9 mouse cellular contexts compared by ENCODE assay signal in genomic region chr5:137107024-137107423, GRCm38 (mm10). TPM values are rescaled to one million over a fixed set of nuclear protein-coding genes. Genes with fewer than 3 reads are reported as not detected.
A peak's percentile ranks its signal among the peaks of the same experiment; 100 is the strongest.
DNase-seq lines count a peak whose midpoint lies in the region; ATAC-seq and TF ChIP-seq lines count a peak whose summit lies in the region.
"Had no signal": no experiment of that assay in that cellular context is flagged by ENCODE, and none has a peak within 500 bp of the region (broad histone marks: within the 10 kb centered on the region; RNA-seq: fewer than 3 reads in every experiment).

No protein-coding gene starts in this region.

- no peak overlapping the region for H3K4me3 ChIP-seq in stomach, postnatal 0 days (ENCODE audit: low read depth, low read length)
- H3K4me3 ChIP-seq: embryonic facial prominence, embryonic 12.5 days had no signal

- H3K27me3 ChIP-seq in stomach, postnatal 0 days (ENCODE audit: control insufficient read depth, insufficient read depth, low read length), result no peaks in the 10 kb centered on the region
- H3K27me3 ChIP-seq: embryonic facial prominence, embryonic 12.5 days had no signal

- H3K9me3 ChIP-seq in stomach, postnatal 0 days (ENCODE audit: control insufficient read depth, low read length), result no peaks in the 10 kb centered on the region
- H3K9me3 ChIP-seq: embryonic facial prominence, embryonic 12.5 days had no signal

- no peak overlapping the region for H3K4me2 ChIP-seq in stomach, postnatal 0 days (replicated peaks; ENCODE audit: low read depth)
- H3K4me2 ChIP-seq: embryonic facial prominence, embryonic 12.5 days had no signal

- ATAC-seq in granulocyte monocyte progenitor cell, adult 5-6 weeks (replicated peaks; ENCODE audit: poor library complexity, severe bottlenecking), result peak; percentile 32; the same call in 1 of the 2 replicates
- no peak; the same call in 1 of the 2 replicates for ATAC-seq in stomach, postnatal 0 days (ENCODE audit: low FRiP score, low TSS enrichment)

- 4% methylated on average over 6 of the region's 6 CpGs for WGBS in stomach, postnatal 0 days

- TF ChIP-seq EP300 in stomach, postnatal 0 days (optimal IDR thresholded peaks at IDR 0.05), result no peak

- no peaks in the 10 kb centered on the region for H3K4me1 ChIP-seq in stomach, postnatal 0 days (replicated peaks; ENCODE audit: control insufficient read depth, insufficient read depth)

- H3K36me3 ChIP-seq in stomach, postnatal 0 days (ENCODE audit: control insufficient read depth, insufficient read depth, low read length), result no peaks in the 10 kb centered on the region
- H3K36me3 ChIP-seq: embryonic facial prominence, embryonic 12.5 days had no signal

- TF ChIP-seq CTCF in stomach, postnatal 0 days (IDR thresholded peaks at IDR 0.05; ENCODE audit: low read depth), result peak; percentile 93

- no peak overlapping the region for H3K9ac ChIP-seq in stomach, postnatal 0 days (ENCODE audit: low read length)
- H3K9ac ChIP-seq: embryonic facial prominence, embryonic 12.5 days had no signal

- H3K27ac ChIP-seq in stomach, postnatal 0 days (replicated peaks), result no peak overlapping the region
- H3K27ac ChIP-seq: embryonic facial prominence, embryonic 12.5 days had no signal

- DNase-seq in 416B (ENCODE audit: low read depth), result peak; percentile 92
- peak; percentile 79 for DNase-seq in adrenal gland, adult 2 months
- peak; percentile 75 for DNase-seq in embryo, embryonic 9.5 days (ENCODE audit: extremely low spot score)
- DNase-seq in kidney, adult 9 months, result peak; percentile 91
- DNase-seq in liver, result peak; percentile 88
- peak; percentile 45 to 59 for DNase-seq in natural killer cell, adult 2 months (ENCODE audit: low spot score in 2 of 2)
- DNase-seq in stomach, postnatal 0 days (ENCODE audit: low spot score), result peak; percentile 78

RNA-seq across cellular contexts. Expression of gene Trim56, which starts 9.0 kb away (rescaled TPM):
- 10 to 100 TPM; 37.1 to 47.0 TPM for total RNA-seq in adrenal gland, adult 2 months (2021)
- 13.3 and 19.6 TPM in 2 replicates for polyA plus RNA-seq in adrenal gland, adult 2 months (2012; rRNA removed)
- total RNA-seq in granulocyte monocyte progenitor cell, adult 5-6 weeks (2014; fragmentation: Nextera tagmentation), result 24.2 and 28.4 TPM in 2 replicates
- 26.0 and 26.9 TPM in 2 replicates for total RNA-seq in granulocyte monocyte progenitor cell, adult 5-6 weeks (2017)
- polyA plus RNA-seq in stomach, postnatal 0 days (2015; fragmentation: Nextera tagmentation; extraction: Ambion mirVana), result 4.4 and 4.5 TPM in 2 replicates

RNA-seq across cellular contexts. Expression of gene Serpine1, which starts 35.0 kb away (rescaled TPM):
- total RNA-seq in adrenal gland, adult 2 months (2021), result 1 to 10 TPM; 3.9 to 5.3 TPM
- polyA plus RNA-seq in adrenal gland, adult 2 months (2012; rRNA removed), result 1.3 and 2.1 TPM in 2 replicates
- total RNA-seq in granulocyte monocyte progenitor cell, adult 5-6 weeks (2014; fragmentation: Nextera tagmentation), result not detected in 2 replicates
- total RNA-seq in granulocyte monocyte progenitor cell, adult 5-6 weeks (2017), result not detected in 2 replicates
- polyA plus RNA-seq in stomach, postnatal 0 days (2015; fragmentation: Nextera tagmentation; extraction: Ambion mirVana), result 0.25 and 0.27 TPM in 2 replicates

RNA-seq across cellular contexts. Expression of gene Muc3, which starts 42.1 kb away (rescaled TPM):
- total RNA-seq in adrenal gland, adult 2 months (2021), result not detected
- polyA plus RNA-seq in adrenal gland, adult 2 months (2012; rRNA removed), result not detected in 2 replicates
- not detected in 2 replicates for total RNA-seq in granulocyte monocyte progenitor cell, adult 5-6 weeks (2014; fragmentation: Nextera tagmentation)
- not detected in 2 replicates for total RNA-seq in granulocyte monocyte progenitor cell, adult 5-6 weeks (2017)
- 0.68 and 0.75 TPM in 2 replicates for polyA plus RNA-seq in stomach, postnatal 0 days (2015; fragmentation: Nextera tagmentation; extraction: Ambion mirVana)
- polyA plus RNA-seq: embryonic facial prominence, embryonic 12.5 days had no signal

Comparison
In these comparisons a context has a peak if more than half of its experiments do, and no peak if none do; other contexts are left out.
1. RNA of gene Serpine1, which starts 35.0 kb away (total RNA-seq): 3.9 to 5.3 TPM in adrenal gland, adult 2 months; not detected in granulocyte monocyte progenitor cell, adult 5-6 weeks; every median in the first group is over 4 times any median in the second.
2. Peak in every context shown above with its lines, with median percentiles within 50 percentile points of each other: DNase-seq.